Mouse (Mus musculus): ENCODE measurements around the gene Akt2.

DNA sequence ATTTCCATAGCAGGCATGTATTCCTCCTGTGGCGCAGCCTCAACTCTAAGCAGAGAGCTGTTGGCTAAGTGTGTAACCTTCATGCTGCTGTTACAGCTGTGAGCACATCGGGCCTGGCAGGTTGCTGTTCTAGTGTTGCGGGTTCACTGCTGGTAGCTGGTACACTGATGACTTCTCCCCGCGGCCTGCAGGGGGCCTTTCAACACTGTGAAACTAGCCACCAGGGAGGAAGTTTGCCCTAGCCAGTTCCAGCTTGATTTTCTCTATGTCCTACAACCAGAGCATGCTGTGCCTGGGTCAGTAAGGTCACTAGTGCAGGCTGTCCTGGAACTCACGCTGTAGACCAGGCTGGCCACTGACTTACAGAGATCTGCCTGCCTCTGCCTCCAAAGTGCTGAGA lies 14.4 kb upstream of the Akt2 start:
- 0 out of 2 replicates have a peak, but pooled peaks have one; percentile 17 for TF ChIP-seq CTCF (IDR thresholded peaks at IDR 0.05; ENCODE audit: insufficient read depth, low read depth, low read length)
- TF ChIP-seq POLR2A (IDR thresholded peaks at IDR 0.05; ENCODE audit: insufficient read depth, low read depth, low read length) = no peak

All from olfactory bulb, adult 2 months (tissue).